Mouse (Mus musculus) liver, postnatal 0 days (tissue): ENCODE results near the gene Cped1.

Experiments
- CTCF ChIP-seq: sonication (generic); IDR thresholded peaks from 2 replicates; pipeline ENCODE4 v1.5.1; 2016; ENCODE audit warnings: antibody characterized with exemption, low read depth
- EP300 ChIP-seq: IDR thresholded peaks from 2 replicates; pipeline ENCODE4 v1.6.1; 2016; ENCODE audit warnings: antibody characterized with exemption, low read depth, mild to moderate bottlenecking

DNA sequence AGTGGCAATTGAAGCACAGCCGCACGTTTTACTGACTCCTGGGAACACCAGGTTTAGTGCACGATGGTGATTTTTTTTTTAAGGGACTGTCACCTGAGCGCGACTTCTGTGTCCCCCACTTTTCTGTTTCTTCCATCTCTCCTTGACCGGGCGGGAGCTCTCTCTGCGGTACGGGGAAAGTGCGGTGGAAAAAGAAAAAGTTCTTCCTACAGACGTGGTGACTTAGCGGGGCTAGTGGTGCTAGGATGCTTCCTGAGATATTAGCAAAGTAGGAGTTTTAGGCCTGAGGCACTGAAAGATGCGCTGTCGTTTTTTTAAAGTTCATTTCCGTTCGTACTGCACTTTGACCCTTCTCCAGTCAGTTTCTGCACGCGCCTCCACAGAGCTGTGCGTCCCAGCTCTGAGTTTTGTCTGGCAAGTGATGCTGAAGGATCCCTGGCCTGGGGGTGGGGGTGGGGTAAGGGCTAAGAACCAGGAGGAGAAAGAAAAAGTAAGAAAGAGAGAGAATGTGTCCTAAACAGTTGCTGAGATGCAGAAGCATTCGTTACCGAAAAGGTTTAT lies 303.8 kb downstream of the Cped1 start:
- TF ChIP-seq CTCF, result no peak
- no peak for TF ChIP-seq EP300
